Mouse (Mus musculus) right cerebral cortex, postnatal 4 days (tissue): ENCODE results near the gene Itgb3.

Experiments used
- DNase-seq: peaks from one replicate; pipeline ENCODE4 v3.0.0-alpha.2; 2022

The Itgb3 gene

GRCm38 (mm10) chr11:104661531-104662205 lies 53.9 kb downstream of the Itgb3 start:
- DNase-seq: no peak

- no peak for DNase-seq
These were observed 54.8 kb downstream of the Itgb3 start for GRCm38 (mm10) chr11:104662573-104662972.

GRCm38 (mm10) chr11:104663241-104663877 lies 55.6 kb downstream of the Itgb3 start:
- DNase-seq: no peak

- DNase-seq: no peak
These were observed 56.1 kb downstream of the Itgb3 start for GRCm38 (mm10) chr11:104663878-104664261.

- DNase-seq: no peak
These were observed 56.6 kb downstream of the Itgb3 start for GRCm38 (mm10) chr11:104664441-104664840.

DNA sequence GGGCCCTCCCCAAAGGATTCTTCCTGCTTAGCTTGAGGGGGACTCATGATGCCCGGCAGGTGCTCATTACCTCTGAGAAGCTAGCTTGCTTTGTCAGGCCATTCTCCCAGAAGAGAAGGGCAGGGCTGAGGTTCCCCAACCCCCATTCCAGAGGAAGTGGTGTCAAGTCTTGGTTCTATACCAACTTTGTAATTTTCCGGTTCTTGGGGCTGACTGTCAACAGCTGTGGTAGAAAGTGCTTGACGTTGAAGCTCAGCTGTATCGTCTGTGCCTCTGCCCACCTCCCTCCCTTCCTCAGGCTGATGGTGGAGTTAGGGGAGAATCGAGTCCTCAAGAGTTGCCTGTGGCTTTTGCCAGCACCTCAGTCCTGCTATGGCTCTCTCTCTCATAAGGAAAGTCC lies 59.6 kb downstream of the Itgb3 start:
- no peak for DNase-seq

DNA sequence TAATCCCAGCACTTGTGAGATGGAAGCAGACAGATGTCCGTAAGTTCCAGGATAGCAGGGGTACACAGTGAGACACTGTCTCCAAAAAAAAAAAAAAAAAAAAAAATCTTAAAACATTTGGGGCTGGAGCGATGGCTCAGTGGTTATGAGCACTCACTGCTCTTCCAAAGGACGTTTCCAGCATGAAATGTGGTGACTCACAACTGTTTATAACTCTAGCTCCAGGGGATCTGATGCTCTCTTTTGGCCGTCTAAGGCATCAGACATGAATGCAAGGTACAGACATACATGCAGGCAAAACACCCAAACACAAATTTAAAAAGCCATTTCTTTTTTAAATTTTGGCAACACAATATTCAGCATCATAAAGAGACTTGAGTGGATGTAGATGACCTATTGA lies 65.6 kb downstream of the Itgb3 start:
- DNase-seq: no peak

DNA sequence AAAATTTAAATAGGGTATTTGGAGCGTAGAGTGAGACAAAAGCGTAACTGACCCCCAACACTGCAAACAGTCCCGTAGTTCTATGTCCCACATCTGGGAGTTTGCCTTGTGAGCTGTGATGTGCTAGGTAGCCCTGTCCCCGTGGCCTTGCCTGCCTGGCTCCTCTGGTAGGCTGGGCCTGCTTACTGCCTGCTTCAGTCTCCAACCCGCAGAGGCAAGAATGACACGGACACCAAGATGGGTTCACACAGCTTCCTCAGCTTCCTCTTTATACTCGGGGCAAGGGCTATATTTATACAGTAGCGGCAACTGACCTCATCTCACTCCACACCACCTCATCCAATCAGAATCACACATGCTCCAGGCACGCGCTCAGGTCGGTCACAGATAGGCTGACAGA lies 67.0 kb downstream of the Itgb3 start:
- no peak for DNase-seq

DNA sequence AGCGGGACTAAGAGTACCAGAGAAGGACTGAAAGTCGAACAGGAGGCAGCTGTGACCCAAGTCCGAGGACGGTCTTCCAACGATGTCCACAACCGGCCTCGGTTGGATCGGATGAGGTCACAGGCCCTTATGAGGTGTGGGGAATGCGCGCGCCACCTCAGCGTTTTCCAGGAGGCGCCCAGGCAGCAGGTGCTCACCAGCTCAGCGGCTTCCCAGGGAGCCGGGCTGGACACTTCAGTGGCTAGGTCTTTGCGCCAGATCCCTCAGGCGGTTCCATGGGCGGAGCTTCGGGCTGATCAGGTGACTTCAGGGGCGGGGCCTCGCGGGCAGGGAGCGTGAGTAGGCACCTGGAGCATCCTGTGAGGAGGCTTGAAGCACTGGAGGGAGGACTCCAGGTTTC lies 77.7 kb downstream of the Itgb3 start, which contains the start of gene Gm11639:
Gene Gm11639 (plus strand): TSS at position 160 of the 400 bp plus-strand sequence.
- no peak for DNase-seq

- no peak for DNase-seq
These were observed 85.4 kb downstream of the Itgb3 start for GRCm38 (mm10) chr11:104693235-104693634.

DNA sequence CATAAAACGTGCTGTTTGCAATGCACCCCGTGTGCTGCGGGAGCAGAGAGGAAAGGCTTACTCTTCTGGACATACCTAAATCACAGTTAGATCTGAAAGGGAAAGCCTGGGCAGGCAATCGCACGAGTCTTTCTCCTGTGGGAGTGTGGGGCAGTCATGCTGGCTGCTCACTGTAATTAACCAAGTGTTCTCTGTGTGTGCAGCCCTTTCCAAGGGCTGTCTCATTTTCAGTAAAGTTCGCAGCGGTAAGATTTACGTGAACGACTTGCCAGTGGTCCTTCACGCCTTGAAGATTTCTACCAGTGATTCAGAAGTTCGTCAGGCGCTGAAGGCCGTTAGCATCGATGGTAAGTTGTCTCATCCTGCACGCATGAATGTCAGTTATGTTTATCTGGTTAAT lies 96.3 kb downstream of the Itgb3 start:
- DNase-seq: no peak

- no peak for DNase-seq
These were observed 99.3 kb downstream of the Itgb3 start for GRCm38 (mm10) chr11:104707084-104707483.
